Mouse (Mus musculus): ENCODE measurements around the gene Stk38l.
"Not testable (repeated sequence)": the region's sequence is repeated elsewhere in the genome, so short reads cannot be mapped to it uniquely, and the experiment has no call there.

GRCm38 (mm10) chr6:146744266-146744665 is 19.5 kb downstream of the Stk38l start:
- TF ChIP-seq CTCF, EP300 (IDR thresholded peaks at IDR 0.05): not testable (repeated sequence)
